Mouse (Mus musculus): ENCODE measurements at regions not wholly inside any gene's neighbourhood (a gene's known extent, or its start where the extent isn't known, plus 50 kb on each side); places are given as distances from the start of the nearest gene placed in this dataset.

- TF ChIP-seq EP300 (IDR thresholded peaks at IDR 0.05), result no peak
- TF ChIP-seq CTCF (IDR thresholded peaks at IDR 0.05), result no peak
These were observed 314.3 kb downstream of the Cdh26 start for GRCm38 (mm10) chr2:178744617-178745016.
